Mouse (Mus musculus): Measurements from ENCODE around the gene 1700029P11Rik.

DNA sequence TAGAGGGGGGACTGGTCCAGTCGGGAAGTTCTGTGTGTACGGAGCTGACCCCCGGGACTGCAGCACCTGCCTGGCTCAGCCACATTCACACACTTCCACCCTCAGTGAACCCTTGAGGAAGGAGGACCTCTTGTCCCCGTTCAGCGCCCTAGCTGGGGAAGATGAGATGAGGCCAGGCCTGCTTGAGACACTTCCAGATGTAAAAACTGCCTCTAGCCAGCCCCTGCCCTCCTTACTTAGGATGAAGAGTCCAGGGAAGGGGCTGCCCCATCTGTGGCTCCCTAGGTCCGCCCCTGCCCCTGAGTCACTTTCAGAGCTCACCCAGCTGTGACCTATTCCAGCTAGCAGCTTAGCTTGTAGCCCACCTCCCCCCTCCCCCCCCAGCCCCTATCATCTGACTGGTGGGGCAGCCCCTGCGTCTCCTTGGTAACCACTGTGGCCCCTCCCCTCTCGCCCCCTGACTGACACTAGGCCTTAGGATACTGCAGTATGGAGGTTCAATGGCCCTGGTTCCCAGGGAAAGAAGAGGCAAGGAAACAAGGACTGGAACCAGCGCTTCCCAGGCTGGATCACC is 37.1 kb upstream of the 1700029P11Rik start:
- no peak for TF ChIP-seq POLR2A (IDR thresholded peaks at IDR 0.05; ENCODE audit: low read depth, low read length)
- no peak for TF ChIP-seq CTCF (conservative IDR thresholded peaks at IDR 0.05; ENCODE audit: insufficient read depth, insufficient read length, low read depth, low read length)
